Mouse (Mus musculus) neural tube, embryonic 13.5 days (tissue): ENCODE measurements at regions not wholly inside any gene's neighbourhood (a gene's known extent, or its start where the extent isn't known, plus 50 kb on each side); places are given as distances from the start of the nearest gene placed in this dataset.

ENCODE experiments used
- ATAC-seq: fragments of 200-750 bp; cut with Nextera tagmentation; 2 replicates; pipeline ENCODE4 v1.8.0; 2017; ENCODE audit warnings: low read depth, mild to moderate bottlenecking, moderate TSS enrichment, moderate library complexity
- H3K27ac ChIP-seq: fragments of 300-500 bp; sonication (generic); replicated peaks from 2 replicates; pipeline ENCODE4 v1.5.1; 2015; ENCODE audit warnings: moderate library complexity, mild to moderate bottlenecking, inconsistent platforms
- H3K27me3 ChIP-seq: fragments of 300-500 bp; sonication (generic); 2 replicates; pipeline ENCODE4 v1.6.1; 2015; ENCODE audit warnings: mild to moderate bottlenecking, inconsistent platforms
- H3K36me3 ChIP-seq: fragments of 300-500 bp; sonication (generic); 2 replicates; pipeline ENCODE4 v1.6.1; 2015; ENCODE audit warnings: mild to moderate bottlenecking, inconsistent platforms
- H3K4me1 ChIP-seq: fragments of 300-500 bp; sonication (generic); replicated peaks from 2 replicates; pipeline ENCODE4 v1.6.1; 2015; ENCODE audit warnings: inconsistent platforms
- H3K4me2 ChIP-seq: fragments of 300-500 bp; sonication (generic); 2 replicates; pipeline ENCODE4 v1.6.1; 2015; ENCODE audit warnings: inconsistent platforms, mild to moderate bottlenecking, moderate library complexity
- H3K4me3 ChIP-seq: fragments of 300-500 bp; sonication (generic); 2 replicates; pipeline ENCODE4 v1.5.1; 2015; ENCODE audit warnings: mild to moderate bottlenecking, inconsistent platforms
- H3K9ac ChIP-seq: fragments of 300-500 bp; sonication (generic); 2 replicates; pipeline ENCODE4 v1.6.1; 2015; ENCODE audit warnings: moderate library complexity, mild to moderate bottlenecking, inconsistent platforms
- H3K9me3 ChIP-seq: fragments of 300-500 bp; sonication (generic); 2 replicates; pipeline ENCODE4 v1.6.1; 2016; ENCODE audit warnings: inconsistent platforms
- WGBS: fragments of 180-500 bp; shearing (Covaris S2); methylation state at CpG from one replicate; pipeline ENCODE4 v1.1.7; 2015; 5-methylcytosine and 5-hydroxymethylcytosine counted together

- ATAC-seq: no peak
- H3K9ac ChIP-seq: no peak overlapping the region
- 86% methylated on average over 2 of the region's 2 CpGs for WGBS
- no peak overlapping the region for H3K27ac ChIP-seq
- H3K4me3 ChIP-seq: no peak overlapping the region
- H3K36me3 ChIP-seq: no peaks in the 10 kb centered on the region
- H3K4me2 ChIP-seq: no peak overlapping the region
- no peaks in the 10 kb centered on the region for H3K27me3 ChIP-seq
- no peaks in the 10 kb centered on the region for H3K9me3 ChIP-seq
- H3K4me1 ChIP-seq: peaks cover 15% of the 10 kb centered on the region
Observed at GRCm38 (mm10) chr2:75418689-75419088, 240.4 kb upstream of the Hnrnpa3 start.

GRCm38 (mm10) chr2:75419142-75419541 lies 239.9 kb upstream of the Hnrnpa3 start:
- H3K27ac ChIP-seq: no peak overlapping the region
- H3K9ac ChIP-seq: no peak overlapping the region
- no peaks in the 10 kb centered on the region for H3K9me3 ChIP-seq
- 96% methylated on average over 1 of the region's 1 CpGs for WGBS
- peaks cover 19% of the 10 kb centered on the region for H3K4me1 ChIP-seq
- no peaks in the 10 kb centered on the region for H3K36me3 ChIP-seq
- ATAC-seq: no peak
- no peaks in the 10 kb centered on the region for H3K27me3 ChIP-seq
- no peak overlapping the region for H3K4me2 ChIP-seq
- no peak overlapping the region for H3K4me3 ChIP-seq

GRCm38 (mm10) chr2:75422798-75423685 lies 236.0 kb upstream of the Hnrnpa3 start:
- Histone ChIP-seq H3K9ac (0 out of 2 replicates have a peak overlapping the region, but pooled peaks have one; percentile 31), H3K27me3 (no peaks in the 10 kb centered on the region), H3K4me3 (no peak overlapping the region), H3K27ac (peak overlapping the region; percentile 86), H3K36me3 (no peaks in the 10 kb centered on the region), H3K4me1 (peaks cover 38% of the 10 kb centered on the region), H3K9me3 (no peaks in the 10 kb centered on the region), H3K4me2 (peak overlapping the region; percentile 41; the same call in 1 of the 2 replicates)
- WGBS: 39% methylated on average over 20 of the region's 20 CpGs
- peak; percentile 41; the same call in 1 of the 2 replicates for ATAC-seq

GRCm38 (mm10) chr2:75423872-75424271 lies 235.2 kb upstream of the Hnrnpa3 start:
- H3K4me3 ChIP-seq: no peak overlapping the region
- H3K9ac ChIP-seq: peak overlapping the region; percentile 31; the same call in 1 of the 2 replicates
- H3K9me3 ChIP-seq: no peaks in the 10 kb centered on the region
- no peaks in the 10 kb centered on the region for H3K27me3 ChIP-seq
- peaks cover 38% of the 10 kb centered on the region for H3K4me1 ChIP-seq
- no peaks in the 10 kb centered on the region for H3K36me3 ChIP-seq
- 12% methylated on average over 5 of the region's 5 CpGs for WGBS
- peak overlapping the region; percentile 41 for H3K4me2 ChIP-seq
- H3K27ac ChIP-seq: peak overlapping the region; percentile 86
- peak; percentile 81; the same call in 1 of the 2 replicates for ATAC-seq

- Histone ChIP-seq H3K9me3 (no peaks in the 10 kb centered on the region), H3K36me3 (no peaks in the 10 kb centered on the region), H3K27ac (peak overlapping the region; percentile 86), H3K4me2 (peak overlapping the region; percentile 41), H3K9ac (0 out of 2 replicates have a peak overlapping the region, but pooled peaks have one; percentile 31), H3K4me3 (no peak overlapping the region), H3K27me3 (no peaks in the 10 kb centered on the region), H3K4me1 (peaks cover 38% of the 10 kb centered on the region)
- no peak for ATAC-seq
- 11% methylated on average over 7 of the region's 7 CpGs for whole genome bisulfite sequencing
Observed at GRCm38 (mm10) chr2:75424363-75424762, 234.7 kb upstream of the Hnrnpa3 start.

- WGBS: 32% methylated on average over 14 of the region's 14 CpGs
- no peaks in the 10 kb centered on the region for H3K9me3 ChIP-seq
- H3K27me3 ChIP-seq: no peaks in the 10 kb centered on the region
- H3K36me3 ChIP-seq: no peaks in the 10 kb centered on the region
- H3K4me1 ChIP-seq: peaks cover 38% of the 10 kb centered on the region
- H3K4me3 ChIP-seq: no peak overlapping the region
- peak overlapping the region; percentile 41; the same call in 1 of the 2 replicates for H3K9ac ChIP-seq
- peak; percentile 51; the same call in 1 of the 2 replicates for ATAC-seq
- H3K4me2 ChIP-seq: peak overlapping the region; percentile 41
- H3K27ac ChIP-seq: peak overlapping the region; percentile 86
Observed at GRCm38 (mm10) chr2:75424911-75425310, 234.2 kb upstream of the Hnrnpa3 start.

- no peaks in the 10 kb centered on the region for H3K36me3 ChIP-seq
- peak; percentile 42; the same call in 1 of the 2 replicates for ATAC-seq
- peaks cover 38% of the 10 kb centered on the region for H3K4me1 ChIP-seq
- H3K9ac ChIP-seq: peak overlapping the region; percentile 41; the same call in 1 of the 2 replicates
- no peaks in the 10 kb centered on the region for H3K27me3 ChIP-seq
- H3K9me3 ChIP-seq: no peaks in the 10 kb centered on the region
- peak overlapping the region; percentile 86 for H3K27ac ChIP-seq
- 11% methylated on average over 7 of the region's 7 CpGs for WGBS
- peak overlapping the region; percentile 41 for H3K4me2 ChIP-seq
- no peak overlapping the region for H3K4me3 ChIP-seq
Observed at GRCm38 (mm10) chr2:75425384-75425783, 233.7 kb upstream of the Hnrnpa3 start.

GRCm38 (mm10) chr2:75425791-75426190 lies 233.3 kb upstream of the Hnrnpa3 start:
- H3K4me2 ChIP-seq: peak overlapping the region; percentile 41; the same call in 1 of the 2 replicates
- H3K4me3 ChIP-seq: no peak overlapping the region
- WGBS: 50% methylated on average over 9 of the region's 9 CpGs
- peak overlapping the region; percentile 41; the same call in 1 of the 2 replicates for H3K9ac ChIP-seq
- peak overlapping the region; percentile 86 for H3K27ac ChIP-seq
- no peak for ATAC-seq
- H3K36me3 ChIP-seq: no peaks in the 10 kb centered on the region
- peaks cover 38% of the 10 kb centered on the region for H3K4me1 ChIP-seq
- no peaks in the 10 kb centered on the region for H3K9me3 ChIP-seq
- no peaks in the 10 kb centered on the region for H3K27me3 ChIP-seq

GRCm38 (mm10) chr2:75427936-75428458 lies 231.1 kb upstream of the Hnrnpa3 start:
- H3K36me3 ChIP-seq: no peaks in the 10 kb centered on the region

GRCm38 (mm10) chr2:75430161-75430940 lies 228.7 kb upstream of the Hnrnpa3 start:
- Histone ChIP-seq H3K36me3 (no peaks in the 10 kb centered on the region), H3K27ac (no peak overlapping the region), H3K4me3 (no peak overlapping the region), H3K4me1 (peaks cover 7% of the 10 kb centered on the region), H3K9me3 (no peaks in the 10 kb centered on the region), H3K9ac (no peak overlapping the region), H3K27me3 (no peaks in the 10 kb centered on the region), H3K4me2 (no peak overlapping the region)
- 87% methylated on average over 4 of the region's 4 CpGs for WGBS
- ATAC-seq: no peak

More at GRCm38 (mm10) chr2:75427936-75428458, 231.1 kb upstream of the Hnrnpa3 start:
- WGBS: 95% methylated on average over 4 of the region's 4 CpGs
- no peak overlapping the region for H3K4me3 ChIP-seq
- H3K27me3 ChIP-seq: no peaks in the 10 kb centered on the region
- ATAC-seq: no peak
- no peaks in the 10 kb centered on the region for H3K9me3 ChIP-seq
- H3K4me2 ChIP-seq: no peak overlapping the region
- no peak overlapping the region for H3K9ac ChIP-seq
- H3K4me1 ChIP-seq: peaks cover 31% of the 10 kb centered on the region
- H3K27ac ChIP-seq: no peak overlapping the region

GRCm38 (mm10) chr2:75431981-75432380 lies 227.1 kb upstream of the Hnrnpa3 start:
- H3K4me3 ChIP-seq: no peak overlapping the region
- no peak for ATAC-seq
- H3K27ac ChIP-seq: no peak overlapping the region
- 0 out of 2 replicates have a peak, but pooled peaks cover 7% of the 10 kb centered on the region for H3K4me1 ChIP-seq
- H3K9ac ChIP-seq: no peak overlapping the region
- H3K27me3 ChIP-seq: no peaks in the 10 kb centered on the region
- no peaks in the 10 kb centered on the region for H3K36me3 ChIP-seq
- H3K9me3 ChIP-seq: no peaks in the 10 kb centered on the region
- no peak overlapping the region for H3K4me2 ChIP-seq
- WGBS: 87% methylated on average over 6 of the region's 6 CpGs
